Mouse (Mus musculus) mesoderm, embryonic 11.5 days (tissue): ENCODE measurements around the gene Ift172.
"Not testable (repeated sequence)": the region's sequence is repeated elsewhere in the genome, so short reads cannot be mapped to it uniquely, and the experiment has no call there.

Experiments
- DNase-seq: peaks from one replicate; pipeline ENCODE4 v3.0.0-alpha.2; 2012; ENCODE audit warnings: low read depth, low spot score

Ift172 gene

DNA sequence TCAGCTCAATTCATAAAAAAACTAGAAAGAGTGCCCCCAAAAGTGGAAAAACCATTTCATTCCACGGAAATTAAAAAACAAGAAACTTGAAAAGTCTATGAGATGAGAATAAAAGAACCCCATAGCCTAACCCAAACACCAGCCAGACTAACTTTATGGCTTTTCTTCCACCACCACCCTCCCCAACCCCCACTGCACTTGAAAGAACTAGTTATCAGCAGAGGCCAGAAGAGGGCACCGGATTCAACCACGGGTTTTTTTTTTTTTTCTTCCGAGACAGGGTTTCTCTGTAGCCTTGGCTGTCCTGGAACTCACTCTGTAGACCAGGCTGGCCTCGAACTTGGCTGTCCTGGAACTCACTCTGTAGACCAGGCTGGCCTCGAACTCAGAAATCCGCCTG is 72.6 kb downstream of the Ift172 start:
- DNase-seq, result no peak

DNA sequence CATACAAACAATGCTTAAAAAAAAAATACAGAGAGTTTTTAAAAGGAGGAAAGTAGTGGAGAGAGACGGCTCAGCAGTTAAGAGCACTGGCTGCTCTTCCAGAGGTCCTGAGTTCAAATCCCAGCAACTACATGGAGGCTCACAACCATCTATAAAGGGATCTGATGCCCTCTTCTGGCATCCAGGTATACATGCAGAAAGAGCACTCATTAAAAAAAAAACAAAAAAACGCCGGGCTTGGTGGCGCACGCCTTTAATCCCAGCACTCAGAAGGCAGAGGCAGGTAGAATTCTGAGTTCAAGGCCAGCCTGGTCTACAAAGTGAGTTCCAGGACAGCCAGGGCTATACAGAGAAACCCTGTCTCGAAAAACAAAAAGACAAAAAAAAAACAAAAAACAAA is 74.4 kb downstream of the Ift172 start:
- DNase-seq, result not testable (repeated sequence)

DNA sequence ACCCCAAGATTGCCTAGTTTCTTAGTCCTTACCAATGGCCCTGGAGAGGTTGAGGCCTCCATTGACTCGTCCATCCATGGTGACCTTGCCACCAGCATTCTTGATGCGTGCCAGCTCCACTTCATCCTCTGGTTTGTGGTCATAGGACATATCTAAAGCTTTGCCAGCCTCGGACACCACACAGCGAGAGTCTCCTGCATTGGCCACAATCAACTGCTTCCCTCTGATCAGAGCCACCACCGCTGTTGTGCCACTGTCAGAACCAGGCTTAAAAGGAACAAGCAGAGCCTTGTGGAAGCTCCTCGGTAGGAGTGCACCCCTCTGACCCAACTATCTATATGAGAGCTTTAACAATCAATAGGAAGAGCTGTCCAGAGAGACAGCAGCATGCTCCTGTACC is 86.5 kb downstream of the Ift172 start:
- DNase-seq, result no peak

DNA sequence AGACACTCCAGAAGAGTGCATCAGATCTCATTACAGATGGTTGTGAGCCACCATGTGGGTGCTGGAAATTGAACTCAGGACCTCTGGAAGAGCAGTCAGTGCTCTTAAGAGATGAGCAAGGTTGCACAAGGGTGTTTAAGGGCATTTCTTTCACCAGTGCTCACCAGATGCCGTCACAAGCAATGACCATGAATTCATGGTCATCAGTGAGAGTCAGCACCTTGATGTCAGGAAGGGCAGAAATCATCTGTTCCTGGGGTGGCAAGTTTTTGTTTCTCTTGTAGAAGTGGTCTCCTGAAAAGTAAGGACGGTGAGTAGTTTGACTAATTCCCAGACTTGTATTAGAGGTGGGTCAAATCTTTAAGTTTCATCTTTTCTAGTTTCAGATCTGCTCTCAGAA is 87.0 kb downstream of the Ift172 start:
- no peak for DNase-seq
